In genomic region chr10:61750014-61750413, GRCm38 (mm10) we compare ENCODE assay signal across 15 mouse cellular contexts.
"Had no signal": no experiment of that assay in that cellular context is flagged by ENCODE, and none has a peak within 500 bp of the region (broad histone marks: within the 10 kb centered on the region; RNA-seq: fewer than 3 reads in every experiment).

No protein-coding gene starts in this region.

- H3K4me1 ChIP-seq: limb, embryonic 12.5 days; midbrain, embryonic 10.5 days; neural tube, embryonic 15.5 days had no signal

- H3K27ac ChIP-seq: layer of hippocampus, adult 2 months; limb, embryonic 12.5 days; liver, embryonic 13.5 days; midbrain, embryonic 10.5 days; neural tube, embryonic 15.5 days had no signal

- DNase-seq: kidney, adult 18-20 months; kidney, postnatal 10 days; kidney, postnatal 4 days; liver; liver, embryonic 13.5 days; liver, postnatal 0 days; lung, postnatal 14 days; midbrain, embryonic 14.5 days; thymus, adult 18-20 months; thymus, postnatal 14 days had no signal

- H3K4me3 ChIP-seq: layer of hippocampus, adult 2 months; limb, embryonic 12.5 days; liver, embryonic 13.5 days; midbrain, embryonic 10.5 days; myocyte; neural tube, embryonic 15.5 days had no signal

- H3K27me3 ChIP-seq: limb, embryonic 12.5 days; liver, embryonic 13.5 days; neural tube, embryonic 15.5 days had no signal

- H3K9me3 ChIP-seq: liver, embryonic 13.5 days; neural tube, embryonic 15.5 days had no signal

- H3K9ac ChIP-seq: limb, embryonic 12.5 days; liver, embryonic 13.5 days; liver, postnatal 0 days; neural tube, embryonic 15.5 days had no signal

- ATAC-seq: liver, postnatal 0 days had no signal

- H3K4me2 ChIP-seq: limb, embryonic 12.5 days; liver, embryonic 13.5 days; neural tube, embryonic 15.5 days had no signal
